Mouse (Mus musculus) cerebellum, adult 2 months (tissue): ENCODE data around the gene U2af1l4.

Source experiments
- CTCF ChIP-seq: fragments of 200-500 bp; IDR thresholded peaks from 2 replicates; pipeline ENCODE4 v1.5.1; 2011; ENCODE audit warnings: low read depth, mild to moderate bottlenecking, control low read depth, low read length, moderate library complexity, borderline replicate concordance; ENCODE audit not compliant: insufficient read depth
- POLR2A ChIP-seq: fragments of 200-500 bp; IDR thresholded peaks from 2 replicates; pipeline ENCODE4 v1.6.1; 2011; ENCODE audit warnings: low read length, control low read depth, borderline replicate concordance; ENCODE audit not compliant: insufficient read depth

- no peak for TF ChIP-seq CTCF
- TF ChIP-seq POLR2A: no peak
Observed at GRCm38 (mm10) chr7:30553021-30553589, 10.0 kb upstream of the U2af1l4 start.
